Mouse (Mus musculus) heart, postnatal 0 days (tissue): ENCODE data around the gene Lrpprc.

Experiments used
- CTCF ChIP-seq: IDR thresholded peaks from 2 replicates; pipeline ENCODE4 v1.5.1; 2016; ENCODE audit warnings: antibody characterized with exemption, control low read depth, low read depth
- EP300 ChIP-seq: IDR thresholded peaks from 2 replicates; pipeline ENCODE4 v1.6.1; 2016; ENCODE audit warnings: antibody characterized with exemption, low read depth

DNA sequence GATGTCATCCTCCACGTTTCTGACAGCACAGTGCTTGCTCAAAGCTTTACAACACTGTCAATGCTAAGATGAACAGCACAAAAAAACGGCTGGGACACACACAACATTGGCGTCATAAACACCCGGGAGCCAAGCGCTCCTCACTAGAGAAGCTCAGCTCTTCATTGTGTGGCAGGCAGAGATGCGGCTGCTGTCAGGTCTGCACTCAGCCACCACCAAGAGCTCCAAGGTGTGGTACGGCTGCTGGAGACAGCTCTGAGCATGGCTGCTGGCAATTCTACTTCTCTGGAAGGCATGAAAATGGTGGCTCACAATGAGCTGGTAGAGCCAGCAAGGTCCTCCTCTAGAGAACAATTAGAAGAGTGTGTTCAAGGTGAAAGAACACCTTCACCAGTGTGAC, 81.8 kb downstream of the Lrpprc start:
- TF ChIP-seq CTCF (no peak), EP300 (no peak)
